Mouse (Mus musculus): ENCODE data around the gene Gm13030.
"Not testable (repeated sequence)": the region's sequence is repeated elsewhere in the genome, so short reads cannot be mapped to it uniquely, and the experiment has no call there.

Gm13030 gene

DNA sequence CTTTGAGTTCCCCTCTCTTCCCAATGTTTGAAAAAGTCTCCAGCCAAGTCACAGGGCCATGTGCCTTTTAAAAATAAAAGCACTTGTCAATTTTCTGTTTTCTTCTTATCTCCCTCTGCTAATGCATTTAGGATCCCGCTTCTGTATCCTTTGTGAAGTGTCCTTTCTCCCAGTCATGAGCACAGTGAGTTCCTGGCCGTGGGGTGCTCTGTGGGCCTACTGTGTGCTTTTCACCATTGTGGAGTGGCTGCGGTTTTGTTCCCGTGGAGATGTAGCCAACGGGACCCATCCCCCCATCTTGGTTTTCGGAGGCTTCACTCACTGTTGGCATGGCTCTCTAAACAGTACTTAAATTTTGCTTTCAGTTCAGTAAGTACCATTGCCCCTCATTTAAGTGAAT, 7.8 kb downstream of the Gm13030 start:
- DNase-seq (ENCODE audit: low spot score in 2 of 2): no peak

DNA sequence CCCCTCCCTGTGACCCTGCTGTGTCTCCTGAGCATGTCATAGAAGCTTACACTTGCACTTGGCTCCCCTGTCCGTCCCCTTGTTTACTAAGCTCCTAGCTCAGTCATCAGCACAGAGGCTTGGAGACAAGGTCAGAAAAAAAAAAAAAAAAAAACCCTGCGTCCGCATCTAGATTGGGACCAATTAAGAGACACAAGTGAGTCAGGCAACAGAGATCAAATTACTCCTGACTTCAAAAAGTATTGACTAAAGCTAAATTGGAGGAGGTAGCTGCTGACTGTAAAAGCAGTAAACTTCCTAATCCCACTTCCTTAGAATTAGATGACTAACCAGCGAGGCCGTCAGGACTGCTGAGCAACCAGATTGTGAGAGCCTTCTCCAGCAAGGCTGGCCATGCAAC, 8.7 kb downstream of the Gm13030 start:
- no peak for DNase-seq (ENCODE audit: low spot score in 2 of 2)

GRCm38 (mm10) chr4:138863344-138863998, 10.3 kb downstream of the Gm13030 start, which contains the start of gene Pla2g5:
Gene Pla2g5, minus strand, starts transcription at chr4:138863482.
- no peak for DNase-seq (ENCODE audit: low spot score in 2 of 2)

- peak in 1 of 2 experiments; percentile 74 for DNase-seq (ENCODE audit: low spot score in 2 of 2)
Observed at GRCm38 (mm10) chr4:138859728-138860127, 14.0 kb downstream of the Gm13030 start.

- DNase-seq (ENCODE audit: low spot score in 2 of 2): no peak
Observed at GRCm38 (mm10) chr4:138859245-138859644, 14.5 kb downstream of the Gm13030 start.

GRCm38 (mm10) chr4:138858446-138858845, 15.3 kb downstream of the Gm13030 start:
- DNase-seq (ENCODE audit: low spot score in 2 of 2): peak in 1 of 2 experiments; percentile 64

DNA sequence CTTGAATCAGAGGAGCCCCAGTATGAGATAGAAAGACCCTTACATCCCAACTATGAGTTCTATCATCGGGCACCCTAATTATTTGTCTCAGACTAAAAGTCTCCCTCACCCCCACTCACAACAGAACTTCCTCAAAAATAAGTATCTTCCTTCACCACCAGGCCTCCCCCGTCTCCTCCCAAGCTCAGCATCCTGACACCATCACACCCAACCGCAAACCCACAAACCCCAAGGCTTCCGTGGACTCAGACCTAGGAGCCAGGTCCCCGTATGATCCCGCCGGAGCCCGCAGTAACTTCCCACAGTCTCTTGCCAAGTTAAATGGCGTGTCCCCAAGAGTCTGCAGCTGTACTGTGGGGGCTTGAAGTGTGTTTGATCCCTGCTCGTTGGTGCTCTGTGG, 16.2 kb downstream of the Gm13030 start:
- no peak for DNase-seq (ENCODE audit: low spot score in 2 of 2)

- DNase-seq (ENCODE audit: low spot score in 2 of 2): peak in 1 of 2 experiments; percentile 74
Observed at GRCm38 (mm10) chr4:138856491-138856890, 17.3 kb downstream of the Gm13030 start.

DNA sequence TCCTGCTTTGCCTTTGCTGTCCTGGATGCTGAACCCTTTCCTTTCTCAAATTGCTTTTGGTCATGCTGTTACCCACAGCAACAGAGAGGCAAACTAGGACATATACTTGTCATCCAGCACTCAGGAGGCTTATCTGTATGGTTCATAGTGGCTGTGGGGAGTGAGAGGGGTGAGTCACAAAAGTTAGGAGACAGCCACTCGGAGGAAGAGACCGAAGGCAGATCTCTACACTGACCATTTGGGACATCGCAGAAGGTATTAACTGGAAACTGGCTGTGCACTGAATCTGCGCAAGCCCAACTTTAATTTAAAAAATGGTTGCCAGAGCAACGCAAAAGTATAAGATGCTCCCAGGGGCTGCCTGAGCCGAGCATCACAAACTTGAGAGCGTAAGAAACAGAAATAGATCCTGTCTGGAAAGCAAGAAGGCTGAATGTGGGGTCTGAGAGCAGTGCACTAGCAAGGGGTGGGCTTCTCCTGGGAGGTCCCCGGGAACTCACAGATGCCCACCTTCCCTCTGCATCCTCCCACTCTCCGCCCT, 18.6 kb downstream of the Gm13030 start:
- DNase-seq (ENCODE audit: low spot score in 2 of 2): peak in 1 of 2 experiments; percentile 51

DNA sequence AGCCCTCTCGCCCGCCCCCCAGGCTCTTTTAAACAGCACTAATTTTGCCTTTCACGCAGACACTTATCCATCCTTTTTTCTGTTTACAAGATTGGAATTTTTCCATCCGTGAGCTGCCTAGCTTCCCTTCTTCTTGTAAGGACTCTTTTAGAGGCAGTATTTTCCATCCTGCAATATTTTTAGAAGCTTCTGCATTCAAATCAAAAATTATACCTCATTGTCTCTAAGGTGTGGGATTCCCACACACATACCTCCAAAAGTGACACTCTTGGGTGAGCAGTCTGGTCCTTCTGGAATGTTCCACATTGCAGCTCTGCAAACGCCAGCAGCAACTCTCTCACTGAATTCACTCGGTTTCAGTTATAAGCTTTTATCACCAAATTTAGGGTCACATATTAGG, 20.8 kb downstream of the Gm13030 start:
- no peak for DNase-seq (ENCODE audit: low spot score in 2 of 2)

DNA sequence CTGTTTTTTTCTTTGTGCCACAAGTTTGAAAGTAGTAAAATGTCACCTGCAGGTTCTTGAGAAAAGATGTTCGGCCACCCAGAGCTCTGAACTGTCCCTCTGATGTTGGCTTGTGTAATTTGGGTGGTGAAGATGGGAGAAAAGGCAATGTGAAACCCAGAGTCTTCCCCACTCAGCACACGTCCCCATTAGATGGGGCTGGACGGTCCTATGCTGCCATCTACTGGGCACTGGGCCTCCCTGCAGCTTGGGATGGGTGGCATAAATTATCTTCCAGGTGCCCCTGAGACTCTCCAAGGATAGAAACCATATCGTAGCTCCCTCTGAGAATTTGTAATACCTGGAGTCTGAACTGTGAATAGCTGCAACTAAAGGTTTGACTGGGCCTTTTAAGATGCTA, 22.3 kb downstream of the Gm13030 start:
- DNase-seq (ENCODE audit: low spot score in 2 of 2): peak; percentile 85 to 88

DNA sequence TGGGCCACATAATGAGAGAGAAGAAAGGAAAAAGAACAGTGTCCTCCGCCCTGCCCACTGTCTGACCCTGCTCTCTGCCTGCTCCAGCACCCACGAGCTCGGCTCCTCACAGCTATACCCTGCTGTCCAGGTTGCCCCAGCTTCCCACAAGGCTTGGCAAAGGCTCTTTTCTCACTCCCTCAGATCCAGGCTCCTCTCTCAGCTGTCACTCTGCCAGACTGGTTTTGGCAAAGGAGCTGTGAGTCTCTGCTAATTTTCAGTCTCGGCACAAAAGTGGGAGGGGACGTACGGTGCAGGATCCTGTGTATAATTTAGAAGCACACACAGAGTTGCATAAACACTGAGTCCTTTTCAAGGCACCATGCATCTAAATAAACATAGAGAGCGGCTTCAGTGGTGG, 32.4 kb downstream of the Gm13030 start:
- DNase-seq (ENCODE audit: low spot score in 2 of 2): peak; percentile 86 to 93

DNA sequence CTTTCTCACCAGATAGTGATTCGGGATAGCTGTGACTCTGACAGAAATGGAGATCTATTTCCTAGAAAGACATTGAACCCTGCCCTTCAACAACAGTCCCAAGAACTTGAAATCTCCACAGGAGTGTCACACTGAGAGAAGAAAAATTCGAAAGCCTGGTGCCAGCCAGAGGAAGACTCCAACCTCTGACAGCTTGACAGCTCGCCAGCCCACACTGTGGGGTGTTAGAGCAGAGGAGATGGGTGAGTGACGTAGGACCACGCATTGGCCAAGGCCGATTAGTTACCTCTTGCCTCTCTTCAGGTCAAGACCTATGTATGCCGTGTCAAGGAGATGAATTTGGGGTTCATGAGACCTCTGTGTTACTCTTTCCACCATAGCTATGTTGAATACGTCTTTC, 33.0 kb downstream of the Gm13030 start:
- no peak for DNase-seq (ENCODE audit: low spot score in 2 of 2)

DNA sequence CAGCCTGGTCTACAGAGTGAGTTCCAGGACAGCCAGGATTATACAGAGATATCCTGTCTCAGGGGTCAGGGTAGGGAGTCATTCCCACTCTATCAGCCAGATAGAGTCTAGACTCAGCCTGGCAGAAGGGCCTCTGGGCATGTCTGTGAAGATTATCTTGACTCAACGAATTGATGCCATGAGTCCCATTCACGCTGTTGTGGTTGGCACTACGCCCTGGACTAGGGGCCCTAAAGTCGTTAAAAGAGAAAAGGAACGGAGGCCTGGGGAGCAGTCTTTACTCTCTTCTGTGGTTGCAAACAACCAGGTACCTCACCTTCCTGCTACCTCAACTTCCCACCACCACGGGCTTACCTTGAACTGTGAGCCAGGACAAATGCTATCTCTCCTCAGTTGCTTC, 34.0 kb downstream of the Gm13030 start:
- DNase-seq (ENCODE audit: low spot score in 2 of 2): no peak

DNA sequence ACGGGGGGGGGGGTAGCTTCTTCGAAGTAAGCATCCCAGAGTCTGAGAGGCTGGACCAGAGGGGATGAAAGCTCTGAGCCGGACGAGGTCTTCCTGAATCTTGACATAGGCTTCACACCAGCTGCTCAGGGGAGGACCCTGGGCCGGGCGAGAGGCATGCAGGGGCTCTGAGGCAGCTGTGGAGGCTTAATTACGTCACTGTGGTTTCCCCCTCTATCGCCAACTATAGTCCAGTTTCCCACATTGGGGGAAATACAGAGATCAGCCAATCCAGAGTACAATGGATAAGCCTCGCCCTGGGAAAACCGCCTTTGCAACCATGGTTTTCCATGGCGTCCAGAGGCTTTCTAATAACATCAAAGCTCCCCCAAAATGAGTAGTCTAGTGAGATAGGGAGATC, 46.6 kb downstream of the Gm13030 start:
- DNase-seq (ENCODE audit: low spot score in 2 of 2): no peak

DNA sequence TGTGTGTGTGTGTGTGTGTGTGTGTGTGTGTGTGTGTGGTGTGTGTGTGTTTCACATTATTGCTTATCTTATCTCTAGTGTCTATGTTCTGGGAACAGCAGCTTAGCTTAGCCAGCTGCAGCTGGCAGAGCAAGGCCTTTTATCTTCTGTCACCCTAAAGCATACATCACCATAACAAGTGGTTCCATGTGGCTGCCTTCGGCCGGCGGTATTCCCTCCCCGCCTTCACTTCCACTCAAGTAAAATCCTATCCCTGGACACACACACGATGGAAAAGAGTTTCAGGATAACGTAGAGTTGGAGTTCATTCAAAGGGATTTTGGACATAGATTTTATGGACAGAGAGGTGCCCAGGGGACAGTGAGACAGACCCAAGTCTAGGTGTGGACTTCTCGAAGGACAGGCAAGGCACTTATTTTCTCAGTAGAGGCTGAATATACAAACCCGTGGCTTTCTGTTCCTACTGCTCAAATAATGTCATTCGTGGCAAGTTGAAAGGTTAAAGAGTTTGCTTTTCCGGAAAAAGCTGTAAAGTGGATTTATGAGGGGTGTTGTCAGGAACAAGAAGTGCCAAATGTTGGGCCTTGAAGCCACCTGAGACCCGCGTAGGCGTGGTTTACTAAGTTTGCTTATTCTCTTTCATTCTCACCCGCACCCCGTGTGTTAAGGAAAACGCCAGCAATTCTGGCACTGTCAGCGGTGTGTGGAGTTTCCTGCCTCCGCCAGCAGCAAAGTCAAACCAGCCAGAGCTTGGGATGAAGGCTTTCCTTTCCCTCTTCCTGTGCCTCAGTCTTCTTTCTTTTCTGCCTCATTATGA, 47.8 kb downstream of the Gm13030 start:
- DNase-seq (ENCODE audit: low spot score in 2 of 2): no peak

DNA sequence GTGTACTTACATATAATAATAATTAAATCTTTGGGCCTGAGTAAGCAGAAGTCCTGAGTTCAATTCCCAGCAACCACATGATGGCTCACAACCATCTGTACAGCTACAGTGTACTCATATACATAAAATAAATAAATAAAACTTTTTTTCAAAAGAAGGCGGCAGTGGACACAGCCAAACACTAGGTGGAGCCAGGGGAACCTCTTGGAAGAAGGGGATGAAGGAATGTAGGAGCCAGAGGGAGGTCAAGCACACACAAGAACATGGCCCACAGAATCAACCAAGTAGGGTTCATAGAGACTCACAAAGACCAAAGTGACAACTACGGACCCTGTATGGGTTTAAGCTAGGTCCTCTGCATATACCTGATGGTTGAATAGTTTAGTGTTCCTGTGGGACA, 49.1 kb downstream of the Gm13030 start:
- no peak for DNase-seq (ENCODE audit: low spot score in 2 of 2)

DNA sequence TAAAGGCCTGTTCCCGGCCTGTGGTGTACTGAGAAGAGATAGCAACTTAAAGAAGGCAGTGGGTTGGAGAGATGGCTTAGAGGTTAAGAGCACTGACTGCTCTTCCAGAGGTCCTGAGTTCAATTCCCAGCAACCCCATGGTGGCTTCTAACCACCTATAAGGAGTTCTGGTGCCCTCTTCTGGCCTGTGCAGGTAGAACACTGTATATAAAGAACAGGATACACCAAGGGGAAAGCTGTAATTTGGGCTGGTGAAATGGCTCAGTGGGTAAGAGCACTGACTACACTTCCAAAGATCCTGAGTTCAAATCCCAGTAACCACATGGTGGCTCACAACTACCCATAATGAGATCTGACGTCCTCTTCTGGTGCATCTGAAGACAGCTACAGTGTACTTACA, 49.6 kb downstream of the Gm13030 start:
- not testable (repeated sequence) for DNase-seq (ENCODE audit: low spot score in 2 of 2)

DNA sequence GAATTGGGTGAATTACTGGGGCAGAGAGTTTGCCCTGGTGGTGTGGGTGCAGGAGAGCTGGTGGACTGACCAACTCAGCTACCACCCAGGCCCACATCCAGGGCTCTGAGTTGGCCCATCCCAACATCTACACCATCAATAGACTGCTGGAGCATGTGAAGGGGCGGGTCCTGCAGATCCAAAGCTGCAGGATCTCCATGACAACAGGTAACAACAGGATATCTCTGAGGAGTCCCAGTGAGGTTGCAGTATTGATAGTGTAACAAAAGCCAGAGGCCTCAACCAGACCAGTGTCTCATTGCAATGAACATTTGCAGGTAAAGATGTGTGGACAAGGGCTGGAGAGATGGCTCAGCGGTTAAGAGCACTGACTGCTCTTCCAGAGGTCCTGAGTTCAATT, 52.7 kb downstream of the Gm13030 start:
- no peak for DNase-seq (ENCODE audit: low spot score in 2 of 2)
